Mouse (Mus musculus) bone marrow, adult 2 months (tissue): ENCODE results near the gene Col15a1.

ENCODE experiments used
- CTCF ChIP-seq: fragments of 200-500 bp; IDR thresholded peaks from 2 replicates; pipeline ENCODE4 v1.5.1; 2011; ENCODE audit warnings: low read length, control low read depth; ENCODE audit not compliant: control insufficient read depth, insufficient read depth
- POLR2A ChIP-seq: fragments of 200-500 bp; IDR thresholded peaks from 2 replicates; pipeline ENCODE4 v1.6.1; 2011; ENCODE audit warnings: low read depth, mild to moderate bottlenecking, control low read depth, low read length, borderline replicate concordance; ENCODE audit not compliant: control insufficient read depth

- no peak for TF ChIP-seq POLR2A
- no peak for TF ChIP-seq CTCF
These were observed 76.9 kb downstream of the Col15a1 start for GRCm38 (mm10) chr4:47284874-47285273.
